Comparison of ENCODE assay signal across 8 mouse cellular contexts in genomic region chr1:135020970-135021369, GRCm38 (mm10). TPM values are rescaled to one million over a fixed set of nuclear protein-coding genes. Genes with fewer than 3 reads are reported as not detected.
DNase-seq lines count a peak whose midpoint lies in the region; ATAC-seq and TF ChIP-seq lines count a peak whose summit lies in the region.

No protein-coding gene starts in this region.

- WGBS in intestine, embryonic 14.5 days = 3% methylated on average over 5 of the region's 5 CpGs
- 5% methylated on average over 5 of the region's 5 CpGs for WGBS in intestine, postnatal 0 days
- WGBS in limb, embryonic 13.5 days = 4% methylated on average over 5 of the region's 5 CpGs

- H3K4me1 ChIP-seq in intestine, embryonic 14.5 days (replicated peaks; ENCODE audit: control insufficient read depth, insufficient read depth, low read length) = peaks cover 31% of the 10 kb centered on the region
- 0 out of 2 replicates have a peak, but pooled peaks cover 3% of the 10 kb centered on the region for H3K4me1 ChIP-seq in intestine, postnatal 0 days (replicated peaks; ENCODE audit: control insufficient read depth, insufficient read depth, low read length)
- H3K4me1 ChIP-seq in limb, embryonic 13.5 days = peaks cover 61% of the 10 kb centered on the region

- no peaks in the 10 kb centered on the region for H3K9me3 ChIP-seq in intestine, embryonic 14.5 days (ENCODE audit: control insufficient read depth, low read length)
- no peaks in the 10 kb centered on the region for H3K9me3 ChIP-seq in intestine, postnatal 0 days (ENCODE audit: control insufficient read depth)
- 0 out of 2 replicates have a peak, but pooled peaks cover 3% of the 10 kb centered on the region for H3K9me3 ChIP-seq in limb, embryonic 13.5 days

- no peak for TF ChIP-seq CTCF in intestine, postnatal 0 days (IDR thresholded peaks at IDR 0.05; ENCODE audit: low read depth)

- no peaks in the 10 kb centered on the region for H3K36me3 ChIP-seq in intestine, embryonic 14.5 days (ENCODE audit: control insufficient read depth, insufficient read depth, low read length)
- H3K36me3 ChIP-seq in intestine, postnatal 0 days (ENCODE audit: control insufficient read depth, insufficient read depth) = no peaks in the 10 kb centered on the region
- H3K36me3 ChIP-seq in limb, embryonic 13.5 days = no peaks in the 10 kb centered on the region

- no peaks in the 10 kb centered on the region for H3K27me3 ChIP-seq in intestine, embryonic 14.5 days (replicated peaks; ENCODE audit: control insufficient read depth, insufficient read depth, low read length)
- H3K27me3 ChIP-seq in intestine, postnatal 0 days (replicated peaks; ENCODE audit: control insufficient read depth, insufficient read depth, low read length) = no peaks in the 10 kb centered on the region
- H3K27me3 ChIP-seq in limb, embryonic 13.5 days = peaks cover 30% of the 10 kb centered on the region

- peak; percentile 68 for ATAC-seq in intestine, embryonic 14.5 days (replicated peaks; ENCODE audit: low FRiP score, low TSS enrichment, low read depth)
- ATAC-seq in intestine, postnatal 0 days = no peak
- peak; percentile 74 for ATAC-seq in limb, embryonic 13.5 days (ENCODE audit: low FRiP score, low read depth)
- no peak for ATAC-seq in inflammation-experienced regulatory T-cells, adult 6 months

- H3K4me3 ChIP-seq in intestine, embryonic 14.5 days (ENCODE audit: low read depth, low read length) = no peak overlapping the region
- H3K4me3 ChIP-seq in intestine, postnatal 0 days (ENCODE audit: low read depth, low read length) = no peak overlapping the region
- no peak overlapping the region for H3K4me3 ChIP-seq in limb, embryonic 13.5 days

- H3K9ac ChIP-seq in intestine, embryonic 14.5 days (ENCODE audit: low read length) = no peak overlapping the region
- no peak overlapping the region for H3K9ac ChIP-seq in intestine, postnatal 0 days (ENCODE audit: low read depth, low read length)
- H3K9ac ChIP-seq in limb, embryonic 13.5 days = 0 out of 2 replicates have a peak overlapping the region, but pooled peaks have one; percentile 13

- DNase-seq in intestine, embryonic 14.5 days (ENCODE audit: low spot score) = peak; percentile 67
- peak; percentile 76 for DNase-seq in Muller cell, postnatal 12 days (ENCODE audit: inconsistent ontology term)
- DNase-seq in heart, postnatal 4 days = peak; percentile 69
- DNase-seq in thymus, postnatal 0 days (ENCODE audit: low spot score) = no peak
- DNase-seq in adipocyte (ENCODE audit: low spot score) = no peak

- peak overlapping the region; percentile 51 for H3K27ac ChIP-seq in intestine, embryonic 14.5 days (ENCODE audit: low read depth)
- no peak overlapping the region for H3K27ac ChIP-seq in intestine, postnatal 0 days (ENCODE audit: low read depth, low read length)
- no peak overlapping the region for H3K27ac ChIP-seq in limb, embryonic 13.5 days

- peak overlapping the region; percentile 28 for H3K4me2 ChIP-seq in intestine, embryonic 14.5 days (ENCODE audit: low read length)
- no peak overlapping the region for H3K4me2 ChIP-seq in intestine, postnatal 0 days (replicated peaks; ENCODE audit: low read depth)
- peak overlapping the region; percentile 30 for H3K4me2 ChIP-seq in limb, embryonic 13.5 days (replicated peaks)

RNA-seq across cellular contexts. Expression of gene Ube2t, which starts 58.6 kb away (rescaled TPM):
- 32.9 and 36.8 TPM in 2 replicates for polyA plus RNA-seq in intestine, embryonic 14.5 days (2014; fragmentation: Nextera tagmentation; extraction: Ambion mirVana)
- 9.4 and 12.3 TPM in 2 replicates for polyA plus RNA-seq in intestine, postnatal 0 days (2015; fragmentation: Nextera tagmentation; extraction: Ambion mirVana)
- 10 to 100 TPM; 22.6 to 24.2 TPM for total RNA-seq in heart, postnatal 4 days (2021)
- polyA plus RNA-seq in limb, embryonic 13.5 days (2015; fragmentation: Nextera tagmentation; extraction: Ambion mirVana) = 29.6 and 32.5 TPM in 2 replicates
- 10 to 100 TPM; 11.0 to 33.5 (median 11.1) TPM for polyA plus RNA-seq in inflammation-experienced regulatory T-cells, adult 6 months (2017; shearing (Covaris generic))
- 51.6 and 57.5 TPM in 2 replicates for polyA plus RNA-seq in thymus, postnatal 0 days (2015; fragmentation: Nextera tagmentation; extraction: Ambion mirVana)

Comparison
In these comparisons a context has a peak if more than half of its experiments do, and no peak if none do; other contexts are left out.
1. ATAC-seq: peak in intestine, embryonic 14.5 days (single experiment) and limb, embryonic 13.5 days (single experiment); none in intestine, postnatal 0 days (single experiment) and inflammation-experienced regulatory T-cells, adult 6 months (single experiment).
2. DNase-seq: peak in intestine, embryonic 14.5 days (single experiment), Muller cell, postnatal 12 days (single experiment) and heart, postnatal 4 days (single experiment); none in thymus, postnatal 0 days (single experiment) and adipocyte (single experiment).